In genomic region chr2:38739410-38739809, GRCm38 (mm10) we compare ENCODE assay signal across 9 mouse cellular contexts. TPM values are rescaled to one million over a fixed set of nuclear protein-coding genes. Genes with fewer than 3 reads are reported as not detected.
DNase-seq lines count a peak whose midpoint lies in the region; ATAC-seq and TF ChIP-seq lines count a peak whose summit lies in the region.
"Had no signal": no experiment of that assay in that cellular context is flagged by ENCODE, and none has a peak within 500 bp of the region (broad histone marks: within the 10 kb centered on the region; RNA-seq: fewer than 3 reads in every experiment).

No protein-coding gene starts in this region.

- no peak overlapping the region for H3K4me2 ChIP-seq in lung, embryonic 14.5 days

- peaks cover 32% of the 10 kb centered on the region for H3K36me3 ChIP-seq in E14TG2a.4 (ENCODE audit: insufficient read depth, low read length)
- no peaks in the 10 kb centered on the region for H3K36me3 ChIP-seq in lung, embryonic 14.5 days (ENCODE audit: insufficient read depth)

- 11% methylated on average over 7 of the region's 7 CpGs for WGBS in lung, embryonic 14.5 days

- H3K4me3 ChIP-seq in E14TG2a.4 (replicated peaks; ENCODE audit: low read length): no peak overlapping the region
- H3K4me3 ChIP-seq in lung, embryonic 14.5 days (ENCODE audit: low read depth, low read length): no peak overlapping the region

- no peak overlapping the region for H3K9ac ChIP-seq in lung, embryonic 14.5 days

- intact Hi-C loops in heart, postnatal 36 days (cut with DNase I): loop anchor here (1.0 to 5.0 kb wide), 4 partner anchors 47 to 307 kb away; no protein-coding TSS in a partner anchor

- ATAC-seq in lung, embryonic 14.5 days (ENCODE audit: insufficient read depth): peak; percentile 84; the same call in 1 of the 2 replicates

- H3K27me3 ChIP-seq in E14TG2a.4 (ENCODE audit: insufficient read depth, low read length): no peaks in the 10 kb centered on the region
- H3K27me3 ChIP-seq in lung, embryonic 14.5 days (ENCODE audit: insufficient read depth, low read length): no peaks in the 10 kb centered on the region

- peak; percentile 92 for DNase-seq in adrenal gland, postnatal 14 days
- DNase-seq in embryo, embryonic 9.5 days (ENCODE audit: extremely low spot score): peak; percentile 66
- peak; percentile 60 to 74 for DNase-seq in heart, postnatal 36 days
- DNase-seq in layer of hippocampus, adult 18-20 months (ENCODE audit: low spot score in 2 of 2): peak; percentile 64 to 88
- DNase-seq in lung, embryonic 14.5 days: peak; percentile 93
- DNase-seq in ovary, postnatal 14 days (ENCODE audit: low spot score): peak; percentile 68
- peak; percentile 73 for DNase-seq in thymus, postnatal 14 days

- no peak overlapping the region for H3K27ac ChIP-seq in lung, embryonic 14.5 days (ENCODE audit: low read depth)
- H3K27ac ChIP-seq: macrophage had no signal

- TF ChIP-seq CTCF in E14TG2a.4 (conservative IDR thresholded peaks at IDR 0.05; ENCODE audit: low read length): peak; percentile 75
- TF ChIP-seq CTCF in lung, embryonic 14.5 days (IDR thresholded peaks at IDR 0.05; ENCODE audit: low read depth): peak; percentile 95

- no peaks in the 10 kb centered on the region for H3K9me3 ChIP-seq in E14TG2a.4 (ENCODE audit: low read length)
- H3K9me3 ChIP-seq in lung, embryonic 14.5 days (ENCODE audit: low read depth, low read length): no peaks in the 10 kb centered on the region

- H3K4me1 ChIP-seq in E14TG2a.4 (replicated peaks; ENCODE audit: low read depth, low read length): peaks cover 11% of the 10 kb centered on the region
- H3K4me1 ChIP-seq in lung, embryonic 14.5 days (ENCODE audit: insufficient read depth): no peaks in the 10 kb centered on the region

RNA-seq across cellular contexts. Expression of gene Nr5a1, which starts 25.1 kb away (rescaled TPM):
- total RNA-seq in adrenal gland, postnatal 14 days (2021): 372 and 416 TPM in 2 replicates
- not detected for total RNA-seq in heart, postnatal 36 days (2021)
- total RNA-seq in layer of hippocampus, adult 18-20 months (2021): not detected
- 0.14 and 0.29 TPM in 2 replicates for polyA plus RNA-seq in lung, embryonic 14.5 days (2014; fragmentation: Nextera tagmentation; extraction: Ambion mirVana)
- polyA plus RNA-seq: macrophage had no signal

Comparison
In these comparisons a context has a peak if more than half of its experiments do, and no peak if none do; other contexts are left out.
1. RNA of gene Nr5a1, which starts 25.1 kb away (total RNA-seq): 372 to 416 TPM in adrenal gland, postnatal 14 days; not detected in heart, postnatal 36 days and not detected in layer of hippocampus, adult 18-20 months; every median in the first group is over 100 times any median in the second.
2. Peak in every context shown above with its lines, with median percentiles within 50 percentile points of each other: DNase-seq.